Mouse (Mus musculus): ENCODE results near the gene 4931406P16Rik.
"Not testable (repeated sequence)": the region's sequence is repeated elsewhere in the genome, so short reads cannot be mapped to it uniquely, and the experiment has no call there.

Gene 4931406P16Rik

GRCm38 (mm10) chr7:34215481-34215880 lies 97.9 kb downstream of the 4931406P16Rik start:
- in situ Hi-C loops (cut with MseI, MboI): no loop called here

GRCm38 (mm10) chr7:34214644-34215043 lies 98.7 kb downstream of the 4931406P16Rik start:
- in situ Hi-C loops (cut with MseI, MboI): no loop called here

- in situ Hi-C loops (cut with MseI, MboI): no loop called here
These were observed 100.1 kb downstream of the 4931406P16Rik start for GRCm38 (mm10) chr7:34213281-34213680.

- in situ Hi-C loops (cut with MseI, MboI): no loop called here
These were observed 105.2 kb downstream of the 4931406P16Rik start for GRCm38 (mm10) chr7:34208027-34208745.

GRCm38 (mm10) chr7:34206331-34206730 lies 107.0 kb downstream of the 4931406P16Rik start:
- in situ Hi-C loops (cut with MseI, MboI): no loop called here

GRCm38 (mm10) chr7:34202147-34202546 lies 111.2 kb downstream of the 4931406P16Rik start:
- in situ Hi-C loops (cut with MseI, MboI): not testable (repeated sequence)

- in situ Hi-C loops (cut with MseI, MboI): no loop called here
These were observed 112.5 kb downstream of the 4931406P16Rik start for GRCm38 (mm10) chr7:34200829-34201228.

- in situ Hi-C loops (cut with MseI, MboI): no loop called here
These were observed 115.0 kb downstream of the 4931406P16Rik start for GRCm38 (mm10) chr7:34198346-34198745.

GRCm38 (mm10) chr7:34196132-34197128 lies 116.9 kb downstream of the 4931406P16Rik start, which contains the start of gene Pdcd2l:
Gene Pdcd2l (minus strand): TSS chr7:34196661.
- in situ Hi-C loops (cut with MseI, MboI): no loop called here

GRCm38 (mm10) chr7:34195632-34196031 lies 117.7 kb downstream of the 4931406P16Rik start:
- in situ Hi-C loops (cut with MseI, MboI): no loop called here

- in situ Hi-C loops (cut with MseI, MboI): no loop called here
These were observed 120.5 kb downstream of the 4931406P16Rik start for GRCm38 (mm10) chr7:34192825-34193224.

GRCm38 (mm10) chr7:34189376-34189989 lies 123.9 kb downstream of the 4931406P16Rik start:
- in situ Hi-C loops (cut with MseI, MboI): no loop called here
